Comparison of ENCODE assay signal across 18 mouse cellular contexts in the genomic region with DNA sequence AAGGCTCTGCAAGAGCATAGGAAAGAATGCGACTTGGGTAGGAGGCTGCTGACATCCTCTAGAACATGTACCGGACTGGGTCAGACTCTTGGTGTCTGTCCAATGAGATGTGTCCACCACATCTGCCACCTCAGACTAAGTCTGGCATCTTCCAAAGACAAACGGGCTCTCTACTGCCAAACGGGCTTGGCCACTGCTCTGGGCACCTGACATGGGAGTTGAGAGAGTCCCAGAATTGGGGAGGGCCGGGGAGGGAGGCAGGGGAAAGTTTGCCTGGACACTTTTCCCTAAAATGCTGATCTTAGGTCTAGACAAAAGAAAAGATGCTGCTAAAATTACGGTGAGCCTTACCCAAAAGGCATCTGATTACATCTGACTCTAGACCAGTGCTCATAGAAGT. TPM values are rescaled to one million over a fixed set of nuclear protein-coding genes. Genes with fewer than 3 reads are reported as not detected.
DNase-seq lines count a peak whose midpoint lies in the region; TF ChIP-seq lines count a peak whose summit lies in the region.
"Had no signal": no experiment of that assay in that cellular context is flagged by ENCODE, and none has a peak within 500 bp of the region (broad histone marks: within the 10 kb centered on the region; RNA-seq: fewer than 3 reads in every experiment).

No protein-coding gene starts in this region.

- H3K4me3 ChIP-seq in gastrocnemius, adult 2 months = no peak overlapping the region
- no peak overlapping the region for H3K4me3 ChIP-seq in left cerebral cortex, adult 2 months
- no peak overlapping the region for H3K4me3 ChIP-seq in layer of hippocampus, adult 2 months
- H3K4me3 ChIP-seq: embryonic facial prominence, embryonic 12.5 days; forebrain, embryonic 15.5 days; heart, embryonic 13.5 days; hindbrain, embryonic 12.5 days had no signal

- H3K27ac ChIP-seq in gastrocnemius, adult 2 months = peak overlapping the region; percentile 73
- H3K27ac ChIP-seq in left cerebral cortex, adult 2 months = no peak overlapping the region
- H3K27ac ChIP-seq in layer of hippocampus, adult 2 months = no peak overlapping the region
- H3K27ac ChIP-seq: embryonic facial prominence, embryonic 12.5 days; forebrain, embryonic 15.5 days; heart, embryonic 13.5 days; hindbrain, embryonic 12.5 days had no signal

- intact Hi-C loops in gastrocnemius, adult 2 months (cut with DNase I) = no loop called here
- intact Hi-C loops in left cerebral cortex, postnatal 4 days (cut with DNase I) = no loop called here
- intact Hi-C loops in left cerebral cortex, adult 2 months (cut with DNase I) = no loop called here

- no peak for TF ChIP-seq CTCF in gastrocnemius, adult 2 months (IDR thresholded peaks at IDR 0.05)
- no peak for TF ChIP-seq CTCF in left cerebral cortex, adult 2 months (IDR thresholded peaks at IDR 0.05)
- TF ChIP-seq CTCF in layer of hippocampus, adult 2 months (conservative IDR thresholded peaks at IDR 0.05) = no peak

- DNase-seq in gastrocnemius, adult 2 months = peak; percentile 64
- DNase-seq in gastrocnemius, postnatal 10 days = no peak
- DNase-seq in left cerebral cortex, postnatal 4 days = peak; percentile 41
- no peak for DNase-seq in left cerebral cortex, adult 2 months (ENCODE audit: extremely low spot score in 1 of 2, low spot score in 2 of 2)
- DNase-seq in 3T3-L1 (ENCODE audit: low read depth, low spot score) = peak; percentile 66
- DNase-seq in skeletal muscle tissue, adult 2 months (ENCODE audit: low read depth, low spot score) = peak; percentile 39
- DNase-seq in layer of hippocampus, adult 2 months (ENCODE audit: low spot score in 2 of 2) = no peak
- DNase-seq: adrenal gland, postnatal 25 days; cerebellum, adult 18-20 months; cerebellum, adult 9-11 months; embryo, embryonic 11 days; heart, adult 11 months; heart, postnatal 36 days had no signal

RNA-seq across cellular contexts. Expression of a gene that starts 36.5 kb away (rescaled TPM):
- 10 to 100 TPM; 13.0 to 15.6 TPM for total RNA-seq in gastrocnemius, adult 2 months (2021)
- 10 to 100 TPM; 20.7 to 23.5 TPM for total RNA-seq in gastrocnemius, postnatal 10 days (2021)
- total RNA-seq in left cerebral cortex, postnatal 4 days (2021) = 10 to 100 TPM; 28.3 to 34.8 TPM
- total RNA-seq in left cerebral cortex, adult 2 months (2021) = 10 to 100 TPM; 25.4 to 32.6 TPM
- total RNA-seq in layer of hippocampus, adult 2 months (2021) = 10 to 100 TPM; 24.0 to 26.6 TPM
- total RNA-seq: common myeloid progenitor, adult 5-6 weeks had no signal

Comparison
In these comparisons a context has a peak if more than half of its experiments do, and no peak if none do; other contexts are left out.
1. DNase-seq: peak in gastrocnemius, adult 2 months (single experiment), left cerebral cortex, postnatal 4 days (single experiment), 3T3-L1 (single experiment) and skeletal muscle tissue, adult 2 months (single experiment); none in gastrocnemius, postnatal 10 days (single experiment), left cerebral cortex, adult 2 months (0 of 2) and layer of hippocampus, adult 2 months (0 of 2).